Mouse (Mus musculus) stomach, postnatal 0 days (tissue): ENCODE measurements at regions not wholly inside any gene's neighbourhood (a gene's known extent, or its start where the extent isn't known, plus 50 kb on each side); places are given as distances from the start of the nearest gene placed in this dataset.

ENCODE experiments used
- ATAC-seq: fragments of 200-750 bp; cut with Nextera tagmentation; 2 replicates; pipeline ENCODE4 v1.8.0; 2017; ENCODE audit not compliant: low FRiP score, low TSS enrichment
- DNase-seq: peaks from one replicate; pipeline ENCODE4 v3.0.0-alpha.2; 2016; ENCODE audit warnings: low spot score
- H3K27ac ChIP-seq: fragments of 300-500 bp; sonication (generic); replicated peaks from 2 replicates; pipeline ENCODE4 v1.5.1; 2014; ENCODE audit warnings: mild to moderate bottlenecking, control low read depth
- H3K27me3 ChIP-seq: fragments of 300-500 bp; sonication (generic); 2 replicates; pipeline ENCODE4 v1.6.1; 2014; ENCODE audit warnings: low read length; ENCODE audit not compliant: control insufficient read depth, insufficient read depth
- H3K36me3 ChIP-seq: fragments of 300-500 bp; sonication (generic); 2 replicates; pipeline ENCODE4 v1.6.1; 2014; ENCODE audit warnings: low read length, mixed read lengths; ENCODE audit not compliant: control insufficient read depth, insufficient read depth
- H3K4me1 ChIP-seq: fragments of 300-500 bp; sonication (generic); replicated peaks from 2 replicates; pipeline ENCODE4 v1.6.1; 2014; ENCODE audit warnings: antibody characterized with exemption; ENCODE audit not compliant: control insufficient read depth, insufficient read depth
- H3K4me2 ChIP-seq: fragments of 300-500 bp; sonication (generic); replicated peaks from 2 replicates; pipeline ENCODE4 v1.6.1; 2014; ENCODE audit warnings: low read depth, mild to moderate bottlenecking, control low read depth, moderate library complexity
- H3K4me3 ChIP-seq: fragments of 300-500 bp; sonication (generic); 2 replicates; pipeline ENCODE4 v1.5.1; 2014; ENCODE audit warnings: low read depth, low read length, control low read depth
- H3K9ac ChIP-seq: fragments of 300-500 bp; sonication (generic); 2 replicates; pipeline ENCODE4 v1.6.1; 2014; ENCODE audit warnings: mild to moderate bottlenecking, low read length, control low read depth, mixed read lengths
- H3K9me3 ChIP-seq: fragments of 300-500 bp; sonication (generic); 2 replicates; pipeline ENCODE4 v1.6.1; 2016; ENCODE audit warnings: low read length; ENCODE audit not compliant: control insufficient read depth
- CTCF ChIP-seq: IDR thresholded peaks from 2 replicates; pipeline ENCODE4 v1.5.1; 2016; ENCODE audit warnings: antibody characterized with exemption, low read depth, mild to moderate bottlenecking, moderate library complexity
- EP300 ChIP-seq: optimal IDR thresholded peaks from 2 replicates; pipeline ENCODE3; 2016; ENCODE audit warnings: antibody characterized with exemption
- WGBS: fragments of 180-500 bp; shearing (Covaris S2); extraction: QIAGEN DNeasy Blood & Tissue Kit; methylation state at CpG from one replicate; pipeline ENCODE4 v1.1.7; 2014; 5-methylcytosine and 5-hydroxymethylcytosine counted together

DNA sequence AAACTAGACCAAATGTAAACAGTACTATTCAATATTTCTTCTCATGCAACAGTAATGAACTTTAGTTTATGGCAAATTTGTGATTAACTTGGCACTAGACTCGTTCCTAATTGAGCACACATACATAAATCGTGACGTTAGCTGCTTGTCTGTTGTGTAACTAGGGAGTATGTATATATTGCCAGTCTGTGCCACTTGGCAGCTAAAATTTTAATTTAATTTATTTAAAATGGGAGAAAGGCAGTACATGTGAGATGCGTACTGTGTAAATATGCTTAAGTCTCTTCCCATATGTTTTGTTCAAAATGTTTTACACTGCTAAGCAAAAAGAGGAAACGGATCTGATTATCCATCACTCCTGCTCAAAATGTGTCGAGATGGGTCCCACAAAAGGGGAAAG lies 553.1 kb downstream of the Rwdd3 start:
- Histone ChIP-seq H3K27ac (no peak overlapping the region), H3K36me3 (no peaks in the 10 kb centered on the region), H3K4me2 (no peak overlapping the region), H3K4me3 (no peak overlapping the region), H3K9ac (no peak overlapping the region), H3K4me1 (no peaks in the 10 kb centered on the region), H3K27me3 (no peaks in the 10 kb centered on the region), H3K9me3 (no peaks in the 10 kb centered on the region)
- DNase-seq (no peak), ATAC-seq (no peak)
- no peak for TF ChIP-seq EP300
- no peak for TF ChIP-seq CTCF
- WGBS, result 38% methylated on average over 6 of the region's 6 CpGs

DNA sequence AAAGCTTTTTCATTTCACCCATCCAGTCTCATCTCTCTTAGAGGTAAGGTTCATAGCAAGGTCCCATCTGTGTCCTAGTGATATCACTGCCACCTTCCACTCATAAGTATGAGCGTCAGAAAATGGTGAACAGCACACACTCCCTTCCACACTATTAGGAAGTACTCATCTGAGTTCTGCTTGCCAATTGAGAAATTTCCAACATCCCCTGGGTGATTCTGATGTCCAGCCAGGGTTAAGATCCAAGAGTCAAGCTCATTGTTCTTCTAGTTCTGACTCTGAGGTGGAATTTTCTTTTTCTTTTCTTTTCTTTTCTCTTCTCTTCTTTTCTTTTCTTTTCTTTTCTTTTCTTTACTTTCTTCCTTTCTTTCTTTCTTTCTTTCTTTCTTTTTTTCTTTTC lies 577.3 kb downstream of the Rwdd3 start:
- Histone ChIP-seq H3K36me3 (no peaks in the 10 kb centered on the region), H3K4me2 (no peak overlapping the region), H3K4me3 (no peak overlapping the region), H3K27me3 (no peaks in the 10 kb centered on the region), H3K9me3 (no peaks in the 10 kb centered on the region), H3K27ac (no peak overlapping the region), H3K9ac (no peak overlapping the region), H3K4me1 (no peaks in the 10 kb centered on the region)
- DNase-seq (no peak), ATAC-seq (no peak)
- TF ChIP-seq CTCF (no peak), EP300 (no peak)
- 88% methylated on average over 1 of the region's 1 CpGs for WGBS

DNA sequence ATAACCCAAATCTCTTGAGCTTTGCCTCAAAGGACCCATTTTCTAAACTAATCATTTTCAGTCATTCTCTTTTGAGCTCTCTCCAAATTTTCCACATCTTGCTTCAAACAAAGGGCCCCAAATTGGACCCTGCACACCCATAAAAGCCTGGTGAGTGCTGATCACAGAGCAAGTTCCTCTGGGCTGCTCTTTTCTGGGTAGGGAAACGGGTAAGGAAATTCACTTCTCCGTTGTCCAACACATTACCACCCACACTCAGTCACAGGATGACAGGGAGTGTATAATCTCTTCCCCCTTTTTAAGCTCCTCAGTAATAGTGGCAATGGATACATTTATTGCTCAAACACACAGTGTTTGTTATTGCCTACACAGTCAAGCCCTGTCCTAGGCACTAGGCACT lies 580.3 kb downstream of the Rwdd3 start:
- WGBS, result 65% methylated on average over 2 of the region's 2 CpGs
- H3K4me3 ChIP-seq, result no peak overlapping the region
- H3K4me2 ChIP-seq, result no peak overlapping the region
- H3K27me3 ChIP-seq, result no peaks in the 10 kb centered on the region
- H3K4me1 ChIP-seq, result no peaks in the 10 kb centered on the region
- no peaks in the 10 kb centered on the region for H3K9me3 ChIP-seq
- DNase-seq (no peak), ATAC-seq (no peak)
- TF ChIP-seq CTCF (no peak), EP300 (no peak)
- H3K9ac ChIP-seq, result no peak overlapping the region
- no peak overlapping the region for H3K27ac ChIP-seq
- H3K36me3 ChIP-seq, result no peaks in the 10 kb centered on the region

DNA sequence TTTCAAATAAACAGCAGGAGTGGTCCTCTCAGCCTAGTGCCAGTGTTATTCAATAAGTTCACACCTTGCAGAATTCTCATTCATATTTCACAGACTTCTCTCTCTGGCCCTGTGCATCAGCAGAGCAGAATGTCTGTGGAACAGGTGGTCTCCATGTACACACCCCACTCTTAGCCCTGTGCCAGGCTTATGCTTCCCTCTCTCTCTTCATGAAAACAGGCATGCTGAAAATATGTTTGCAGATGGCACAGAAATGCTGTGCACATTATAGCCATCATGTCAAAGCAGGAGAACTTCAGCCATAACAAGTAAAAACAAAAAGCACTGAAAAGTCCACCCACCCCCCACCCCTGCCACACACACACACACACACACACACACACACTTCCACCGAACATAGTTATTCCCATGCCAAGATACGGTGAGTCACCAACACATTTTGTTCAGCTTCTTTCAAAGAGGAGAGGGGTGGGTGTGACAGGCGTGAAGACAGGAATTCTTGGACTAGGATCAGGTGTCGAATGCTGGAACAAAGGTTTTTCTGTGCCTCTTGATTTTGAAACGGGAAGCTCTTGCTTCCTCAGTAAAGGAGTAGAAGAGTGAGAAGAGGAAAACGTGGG lies 600.6 kb downstream of the Rwdd3 start:
- TF ChIP-seq CTCF (no peak), EP300 (no peak)
- DNase-seq (no peak), ATAC-seq (no peak)
- H3K27me3 ChIP-seq, result no peaks in the 10 kb centered on the region
- no peak overlapping the region for H3K27ac ChIP-seq
- H3K4me3 ChIP-seq, result no peak overlapping the region
- H3K9ac ChIP-seq, result no peak overlapping the region
- H3K36me3 ChIP-seq, result no peaks in the 10 kb centered on the region
- H3K4me1 ChIP-seq, result no peaks in the 10 kb centered on the region
- no peak overlapping the region for H3K4me2 ChIP-seq
- 37% methylated on average over 6 of the region's 6 CpGs for WGBS
- no peaks in the 10 kb centered on the region for H3K9me3 ChIP-seq

DNA sequence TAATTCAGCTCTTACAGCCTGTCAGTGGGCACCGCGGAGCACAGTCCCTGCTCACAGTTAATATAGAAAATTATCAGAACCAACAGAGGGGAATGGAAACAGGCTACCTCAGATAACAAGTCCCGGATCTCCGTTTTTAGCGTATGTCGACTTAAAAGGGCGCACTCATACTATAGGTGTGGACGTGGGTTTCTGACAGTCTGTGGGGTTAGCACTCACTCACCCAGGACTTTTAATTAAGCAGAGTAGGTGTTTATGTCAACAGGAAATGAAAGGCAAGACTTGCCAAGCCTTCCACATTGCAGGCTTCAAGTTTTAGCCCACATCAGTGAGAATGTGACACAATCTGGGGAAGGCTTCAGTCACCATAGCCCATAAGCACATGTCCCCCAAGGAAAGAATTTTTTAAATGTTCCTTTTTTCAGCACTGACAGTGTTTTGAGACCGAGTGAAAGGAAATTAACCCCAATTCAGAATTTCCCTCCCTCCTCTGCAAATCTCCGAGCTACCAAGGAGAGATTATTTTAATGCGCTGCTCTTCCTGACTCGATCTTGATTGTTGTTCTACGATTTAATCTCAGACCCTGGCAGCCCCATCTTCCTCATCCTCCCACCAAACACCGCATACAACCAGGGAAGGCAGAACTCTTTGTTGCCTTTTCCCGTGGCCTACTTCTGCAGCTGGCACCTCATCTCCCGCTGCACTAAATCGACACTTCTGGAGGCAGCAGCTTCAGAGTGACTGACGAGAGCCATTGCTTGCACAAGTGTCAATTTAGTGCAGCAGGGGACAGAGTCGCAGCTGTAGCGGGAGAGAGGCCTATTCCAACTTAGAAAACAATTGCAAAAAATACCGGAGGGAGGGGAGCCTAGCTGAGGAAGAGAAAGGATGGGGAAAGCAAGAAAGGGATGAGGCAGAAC lies 629.7 kb downstream of the Rwdd3 start:
- no peak for ATAC-seq
- no peak overlapping the region for H3K4me2 ChIP-seq

DNA sequence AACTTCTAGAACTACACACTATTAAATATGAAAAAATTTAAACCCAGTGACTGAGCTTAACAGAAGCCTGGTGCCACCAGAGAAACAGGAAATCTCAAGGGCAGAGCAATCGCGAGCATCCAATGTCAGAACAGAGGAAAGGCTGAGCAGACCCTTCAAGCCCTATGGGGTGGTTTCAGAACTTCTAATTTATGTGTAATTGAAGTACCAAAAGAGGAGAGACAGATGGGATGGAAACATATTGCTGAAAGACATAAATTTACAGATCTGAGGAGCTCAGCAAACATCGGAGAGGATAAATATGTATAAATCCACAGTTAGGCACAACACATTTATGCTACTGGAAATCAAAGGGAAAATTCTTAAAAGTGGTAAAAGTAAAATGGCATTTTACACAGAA lies 637.6 kb downstream of the Rwdd3 start:
- ATAC-seq, result no peak
- Histone ChIP-seq H3K27me3 (no peaks in the 10 kb centered on the region), H3K4me3 (no peak overlapping the region), H3K4me2 (no peak overlapping the region), H3K4me1 (no peaks in the 10 kb centered on the region), H3K27ac (no peak overlapping the region), H3K9ac (no peak overlapping the region), H3K9me3 (no peaks in the 10 kb centered on the region), H3K36me3 (no peaks in the 10 kb centered on the region)
- WGBS, result 81% methylated on average over 3 of the region's 3 CpGs
- DNase-seq, result no peak
- TF ChIP-seq CTCF, result no peak
- no peak for TF ChIP-seq EP300

More for the DNA sequence above, 629.7 kb downstream of the Rwdd3 start:
- no peaks in the 10 kb centered on the region for H3K9me3 ChIP-seq
- H3K36me3 ChIP-seq, result no peaks in the 10 kb centered on the region
- 54% methylated on average over 21 of the region's 21 CpGs for WGBS
- H3K4me1 ChIP-seq, result no peaks in the 10 kb centered on the region
- H3K27me3 ChIP-seq, result no peaks in the 10 kb centered on the region
- H3K27ac ChIP-seq, result no peak overlapping the region
- H3K4me3 ChIP-seq, result no peak overlapping the region
- TF ChIP-seq CTCF, result no peak
- no peak for TF ChIP-seq EP300
- no peak overlapping the region for H3K9ac ChIP-seq
- no peak for DNase-seq
